Mouse (Mus musculus): Measurements from ENCODE around the gene Lpcat1. TPM values are rescaled to one million over a fixed set of nuclear protein-coding genes. Genes with fewer than 3 reads are reported as not detected.
A peak's percentile ranks its signal among the peaks of the same experiment; 100 is the strongest.

Gene Lpcat1
- total RNA-seq, 1 experiment = 105 TPM

DNA sequence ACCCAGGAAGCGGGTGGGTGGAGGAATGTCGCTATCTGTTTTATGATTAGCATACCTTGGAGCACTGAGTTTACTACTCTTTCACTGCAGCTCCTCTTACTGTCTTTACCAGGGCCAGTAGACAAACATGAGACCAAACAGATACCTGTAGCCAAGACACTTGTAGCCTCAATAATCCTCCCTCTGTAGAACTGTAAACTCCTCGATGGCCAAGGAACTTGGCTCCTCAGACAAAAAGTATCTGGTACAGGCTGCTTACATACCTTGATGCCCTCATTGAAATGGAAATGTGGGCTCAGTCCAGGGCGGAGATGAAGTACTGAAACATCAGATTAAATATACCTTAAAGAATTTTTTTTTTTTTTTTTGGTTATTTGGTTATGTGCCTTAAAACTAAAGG, 9.7 kb upstream of the Lpcat1 start:
- in situ Hi-C loops (cut with MboI; ENCODE audit: low sequenced_read_pairs in 2 of 2, unreplicated experiment in 2 of 2) = no loop called here
- H3K4me1 ChIP-seq (ENCODE audit: control insufficient read depth in 2 of 2, insufficient read depth in 2 of 2, low read length in 2 of 2, poor library complexity in 1 of 2) = peaks cover 1 to 3% of the 10 kb centered on the region in 2 experiments; a peak in 1 of 4 replicates
- no peaks in the 10 kb centered on the region for H3K36me3 ChIP-seq (ENCODE audit: control insufficient read depth, insufficient read depth, low read length, poor library complexity, severe bottlenecking)
- no peak overlapping the region for H3K4me3 ChIP-seq (ENCODE audit: insufficient read depth in 1 of 2, low read depth in 1 of 2, low read length in 2 of 2, poor library complexity in 1 of 2, severe bottlenecking in 1 of 2)
- H3K27ac ChIP-seq (ENCODE audit: insufficient read depth, low read depth, low read length, poor library complexity, severe bottlenecking) = no peak overlapping the region; the same call in 1 of the 2 replicates
- no peaks in the 10 kb centered on the region for H3K9me3 ChIP-seq (ENCODE audit: control insufficient read depth, insufficient read depth, low read depth, low read length)
- TF ChIP-seq ZNF384 (IDR thresholded peaks at IDR 0.05; ENCODE audit: low read depth, low read length) (no peak), HCFC1 (IDR thresholded peaks at IDR 0.05; ENCODE audit: borderline replicate concordance, insufficient read depth, low read length) (no peak)
- no peak for DNase-seq (ENCODE audit: low read depth, low spot score)
- no peak overlapping the region for H3K9ac ChIP-seq (ENCODE audit: insufficient read depth, low read depth, low read length, poor library complexity, severe bottlenecking)

DNA sequence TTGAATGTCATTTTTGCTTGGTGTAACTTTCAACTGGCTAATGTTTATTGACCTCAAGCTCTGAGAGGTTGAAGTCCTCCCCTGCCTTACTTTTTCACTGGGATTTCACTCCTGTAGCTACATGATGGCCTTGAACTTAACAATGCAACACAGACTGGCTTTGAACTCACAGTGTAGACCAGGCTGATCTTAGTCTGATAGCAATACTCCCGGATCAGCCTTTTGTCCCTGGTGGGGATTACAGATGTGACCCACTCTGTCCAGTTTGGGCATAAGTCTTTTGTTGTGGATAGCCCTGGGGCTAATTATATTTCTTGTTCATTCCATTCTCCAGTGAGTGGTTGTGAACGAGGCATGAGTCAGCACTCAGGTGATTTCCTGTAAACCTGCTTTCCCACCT, 9.3 kb upstream of the Lpcat1 start:
- DNase-seq (ENCODE audit: low read depth, low spot score) = no peak
- Histone ChIP-seq H3K9me3 (ENCODE audit: control insufficient read depth, insufficient read depth, low read depth, low read length) (no peaks in the 10 kb centered on the region), H3K36me3 (ENCODE audit: control insufficient read depth, insufficient read depth, low read length, poor library complexity, severe bottlenecking) (no peaks in the 10 kb centered on the region), H3K9ac (ENCODE audit: insufficient read depth, low read depth, low read length, poor library complexity, severe bottlenecking) (no peak overlapping the region), H3K4me3 (ENCODE audit: insufficient read depth in 1 of 2, low read depth in 1 of 2, low read length in 2 of 2, poor library complexity in 1 of 2, severe bottlenecking in 1 of 2) (no peak overlapping the region), H3K27ac (ENCODE audit: insufficient read depth, low read depth, low read length, poor library complexity, severe bottlenecking) (no peak overlapping the region; the same call in 1 of the 2 replicates), H3K4me1 (ENCODE audit: control insufficient read depth in 2 of 2, insufficient read depth in 2 of 2, low read length in 2 of 2, poor library complexity in 1 of 2) (peaks cover 1 to 3% of the 10 kb centered on the region in 2 experiments; a peak in 1 of 4 replicates)
- in situ Hi-C loops (cut with MboI; ENCODE audit: low sequenced_read_pairs in 2 of 2, unreplicated experiment in 2 of 2) = no loop called here
- TF ChIP-seq MAFK (IDR thresholded peaks at IDR 0.05; ENCODE audit: insufficient read depth, low read depth, low read length) (peak; percentile 39; the same call in 1 of the 2 replicates), HCFC1 (IDR thresholded peaks at IDR 0.05; ENCODE audit: borderline replicate concordance, insufficient read depth, low read length) (no peak), CHD2 (IDR thresholded peaks at IDR 0.05; ENCODE audit: low read depth, low read length) (no peak)

DNA sequence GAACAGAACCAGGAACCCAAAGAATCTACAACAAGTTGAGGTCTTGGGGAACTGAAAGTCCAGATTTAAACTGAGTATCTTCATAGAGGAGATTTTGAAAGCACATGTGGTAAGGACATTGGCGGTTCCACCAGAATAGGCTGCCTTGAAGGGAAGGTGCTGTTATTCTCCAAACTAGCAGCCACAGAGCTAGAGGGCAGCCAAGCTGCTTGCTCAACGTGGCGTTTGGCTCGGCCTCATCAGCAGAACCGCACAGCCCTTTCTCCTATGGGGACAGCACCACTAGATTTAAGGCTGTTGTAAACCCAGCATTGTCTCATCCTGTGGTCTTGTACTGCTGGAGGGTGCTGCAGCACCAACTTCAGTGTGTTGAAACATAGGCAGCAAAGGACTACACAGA, 8.3 kb upstream of the Lpcat1 start:
- in situ Hi-C loops (cut with MboI; ENCODE audit: low sequenced_read_pairs in 2 of 2, unreplicated experiment in 2 of 2) = no loop called here
- TF ChIP-seq HCFC1 (IDR thresholded peaks at IDR 0.05; ENCODE audit: borderline replicate concordance, insufficient read depth, low read length) = no peak
- TF ChIP-seq ZNF384 (IDR thresholded peaks at IDR 0.05; ENCODE audit: low read depth, low read length) = no peak
- no peak for TF ChIP-seq CHD2 (IDR thresholded peaks at IDR 0.05; ENCODE audit: low read depth, low read length)
- TF ChIP-seq ZC3H11A (IDR thresholded peaks at IDR 0.05; ENCODE audit: borderline replicate concordance, low read depth, low read length) = no peak
- no peak for TF ChIP-seq MAFK (IDR thresholded peaks at IDR 0.05; ENCODE audit: insufficient read depth, low read depth, low read length)
- Histone ChIP-seq H3K9me3 (ENCODE audit: control insufficient read depth, insufficient read depth, low read depth, low read length) (no peaks in the 10 kb centered on the region), H3K4me1 (ENCODE audit: control insufficient read depth in 2 of 2, insufficient read depth in 2 of 2, low read length in 2 of 2, poor library complexity in 1 of 2) (peaks cover 1 to 3% of the 10 kb centered on the region in 2 experiments; a peak in 1 of 4 replicates), H3K36me3 (ENCODE audit: control insufficient read depth, insufficient read depth, low read length, poor library complexity, severe bottlenecking) (no peaks in the 10 kb centered on the region), H3K27ac (ENCODE audit: insufficient read depth, low read depth, low read length, poor library complexity, severe bottlenecking) (no peak overlapping the region), H3K4me3 (ENCODE audit: insufficient read depth in 1 of 2, low read depth in 1 of 2, low read length in 2 of 2, poor library complexity in 1 of 2, severe bottlenecking in 1 of 2) (no peak overlapping the region), H3K9ac (ENCODE audit: insufficient read depth, low read depth, low read length, poor library complexity, severe bottlenecking) (no peak overlapping the region)
- no peak for DNase-seq (ENCODE audit: low read depth, low spot score)

DNA sequence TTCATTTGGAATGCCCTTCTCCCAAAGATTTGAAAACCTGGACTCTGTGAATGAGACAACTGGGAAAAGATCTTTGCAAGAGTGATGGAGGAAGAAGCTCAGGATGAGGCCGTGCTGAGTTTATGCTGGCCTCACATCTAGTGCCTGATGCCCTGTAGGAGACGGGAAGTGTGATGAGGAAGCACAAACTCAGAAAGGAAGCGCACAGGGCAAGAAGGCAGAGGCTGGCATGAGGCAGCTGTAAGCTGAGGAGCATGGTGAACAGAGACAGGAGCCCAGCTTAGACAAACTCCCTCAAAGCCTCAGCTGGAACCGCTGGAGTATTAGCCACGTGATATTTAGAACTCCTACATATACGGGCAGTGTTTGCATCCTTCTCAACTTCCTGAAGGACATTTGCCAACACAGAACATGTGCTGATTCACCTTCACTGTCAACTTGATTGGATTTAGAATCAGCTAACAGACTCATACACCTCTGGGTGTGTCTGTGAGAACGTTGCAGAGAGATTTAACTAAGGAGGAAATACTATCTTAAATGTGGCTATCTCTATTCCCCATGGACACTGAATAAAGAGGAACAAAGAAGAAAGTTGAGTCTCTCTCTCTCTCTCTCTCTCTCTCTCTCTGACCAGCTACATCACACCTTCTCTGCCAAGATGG, 7.7 kb upstream of the Lpcat1 start:
- no peak overlapping the region for H3K4me3 ChIP-seq (ENCODE audit: insufficient read depth in 1 of 2, low read depth in 1 of 2, low read length in 2 of 2, poor library complexity in 1 of 2, severe bottlenecking in 1 of 2)
- H3K9me3 ChIP-seq (ENCODE audit: control insufficient read depth, insufficient read depth, low read depth, low read length) = no peaks in the 10 kb centered on the region
- in situ Hi-C loops (cut with MboI; ENCODE audit: low sequenced_read_pairs in 2 of 2, unreplicated experiment in 2 of 2) = no loop called here
- no peaks in the 10 kb centered on the region for H3K36me3 ChIP-seq (ENCODE audit: control insufficient read depth, insufficient read depth, low read length, poor library complexity, severe bottlenecking)
- H3K9ac ChIP-seq (ENCODE audit: insufficient read depth, low read depth, low read length, poor library complexity, severe bottlenecking) = no peak overlapping the region
- H3K4me1 ChIP-seq (ENCODE audit: control insufficient read depth in 2 of 2, insufficient read depth in 2 of 2, low read length in 2 of 2, poor library complexity in 1 of 2) = peaks cover 1 to 3% of the 10 kb centered on the region in 2 experiments; a peak in 1 of 4 replicates
- TF ChIP-seq ZNF384 (IDR thresholded peaks at IDR 0.05; ENCODE audit: low read depth, low read length) = no peak
- TF ChIP-seq ZC3H11A (IDR thresholded peaks at IDR 0.05; ENCODE audit: borderline replicate concordance, low read depth, low read length) = no peak
- no peak for TF ChIP-seq CHD2 (IDR thresholded peaks at IDR 0.05; ENCODE audit: low read depth, low read length)
- no peak for TF ChIP-seq MAFK (IDR thresholded peaks at IDR 0.05; ENCODE audit: insufficient read depth, low read depth, low read length)
- no peak for TF ChIP-seq HCFC1 (IDR thresholded peaks at IDR 0.05; ENCODE audit: borderline replicate concordance, insufficient read depth, low read length)
- no peak for DNase-seq (ENCODE audit: low read depth, low spot score)
- no peak overlapping the region for H3K27ac ChIP-seq (ENCODE audit: insufficient read depth, low read depth, low read length, poor library complexity, severe bottlenecking)

DNA sequence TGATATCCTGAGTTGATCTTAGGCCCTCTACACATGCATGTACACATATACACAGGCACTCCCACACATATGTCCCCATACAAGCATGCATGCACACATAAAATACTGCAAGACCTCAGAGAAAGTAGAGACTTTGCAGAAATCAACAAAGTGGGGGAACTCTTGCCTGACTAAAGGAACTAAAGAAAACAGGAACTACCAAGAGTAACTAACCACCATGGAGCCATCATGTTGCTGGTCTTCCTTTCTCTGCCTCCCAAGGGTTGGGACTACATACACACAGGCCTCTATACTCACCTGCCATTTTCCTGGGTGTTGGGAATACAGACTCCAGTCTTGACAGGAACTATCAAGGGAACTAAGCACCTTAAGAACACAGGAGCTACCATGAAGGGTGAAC, 5.4 kb upstream of the Lpcat1 start:
- no peaks in the 10 kb centered on the region for H3K9me3 ChIP-seq (ENCODE audit: control insufficient read depth, insufficient read depth, low read depth, low read length)
- in situ Hi-C loops (cut with MboI; ENCODE audit: low sequenced_read_pairs in 2 of 2, unreplicated experiment in 2 of 2) = no loop called here
- H3K9ac ChIP-seq (ENCODE audit: insufficient read depth, low read depth, low read length, poor library complexity, severe bottlenecking) = no peak overlapping the region
- no peaks in the 10 kb centered on the region for H3K36me3 ChIP-seq (ENCODE audit: control insufficient read depth, insufficient read depth, low read length, poor library complexity, severe bottlenecking)
- TF ChIP-seq ZNF384 (IDR thresholded peaks at IDR 0.05; ENCODE audit: low read depth, low read length) (no peak), CHD2 (IDR thresholded peaks at IDR 0.05; ENCODE audit: low read depth, low read length) (no peak), HCFC1 (IDR thresholded peaks at IDR 0.05; ENCODE audit: borderline replicate concordance, insufficient read depth, low read length) (no peak)
- H3K27ac ChIP-seq (ENCODE audit: insufficient read depth, low read depth, low read length, poor library complexity, severe bottlenecking) = no peak overlapping the region
- H3K4me3 ChIP-seq (ENCODE audit: insufficient read depth in 1 of 2, low read depth in 1 of 2, low read length in 2 of 2, poor library complexity in 1 of 2, severe bottlenecking in 1 of 2) = no peak overlapping the region
- no peak for DNase-seq (ENCODE audit: low read depth, low spot score)
- H3K4me1 ChIP-seq (ENCODE audit: control insufficient read depth in 2 of 2, insufficient read depth in 2 of 2, low read length in 2 of 2, poor library complexity in 1 of 2) = peaks cover 1 to 3% of the 10 kb centered on the region in 2 experiments; a peak in 1 of 4 replicates

Measured in ES-E14 (cell line).